Mouse (Mus musculus) liver, embryonic 16.5 days (tissue): ENCODE measurements around the gene Dst. TPM values are rescaled to one million over a fixed set of nuclear protein-coding genes. Genes with fewer than 3 reads are reported as not detected.
A peak's percentile ranks its signal among the peaks of the same experiment; 100 is the strongest.

Experiments
- ATAC-seq: fragments of 200-750 bp; cut with Nextera tagmentation; 2 replicates; pipeline ENCODE4 v1.8.0; 2017; ENCODE audit warnings: low read depth, mild to moderate bottlenecking, moderate number of reproducible peaks, moderate library complexity
- H3K27ac ChIP-seq: fragments of 300-500 bp; sonication (generic); 2 replicates; pipeline ENCODE4 v1.5.1; 2014; ENCODE audit warnings: mild to moderate bottlenecking, low read length
- H3K27me3 ChIP-seq: fragments of 300-500 bp; sonication (generic); 2 replicates; pipeline ENCODE4 v1.6.1; 2014; ENCODE audit warnings: low read depth, low read length, mixed read lengths; ENCODE audit not compliant: control insufficient read depth, insufficient read depth
- H3K36me3 ChIP-seq: fragments of 300-500 bp; sonication (generic); 2 replicates; pipeline ENCODE4 v1.6.1; 2014; ENCODE audit warnings: mild to moderate bottlenecking; ENCODE audit not compliant: control insufficient read depth, insufficient read depth
- H3K4me1 ChIP-seq: fragments of 300-500 bp; sonication (generic); 2 replicates; pipeline ENCODE4 v1.6.1; 2014; ENCODE audit warnings: low read depth, low read length, mixed read lengths; ENCODE audit not compliant: control insufficient read depth
- H3K4me2 ChIP-seq: fragments of 300-500 bp; sonication (generic); 2 replicates; pipeline ENCODE4 v1.6.1; 2014; ENCODE audit warnings: low read depth, low read length, mixed read lengths
- H3K4me3 ChIP-seq: fragments of 300-500 bp; sonication (generic); 2 replicates; pipeline ENCODE4 v1.5.1; 2014; ENCODE audit warnings: low read depth, mild to moderate bottlenecking, low read length
- H3K9ac ChIP-seq: fragments of 300-500 bp; sonication (generic); 2 replicates; pipeline ENCODE4 v1.6.1; 2014; ENCODE audit warnings: low read depth, low read length
- H3K9me3 ChIP-seq: fragments of 300-500 bp; sonication (generic); replicated peaks from 2 replicates; pipeline ENCODE4 v1.6.1; 2016; ENCODE audit warnings: low read length; ENCODE audit not compliant: control insufficient read depth
- WGBS: fragments of 180-500 bp; shearing (Covaris S2); extraction: QIAGEN DNeasy Blood & Tissue Kit; methylation state at CpG from one replicate; pipeline ENCODE4 v1.1.7; 2014; ENCODE audit not compliant: insufficient replicate concordance; 5-methylcytosine and 5-hydroxymethylcytosine counted together
- polyA plus RNA-seq: library from polyadenylated mRNA; unstranded; fragments of >200 nt; fragmentation: Nextera tagmentation; extraction: Ambion mirVana; gene quantifications from 2 replicates; pipeline ENCODE4 v1.2.1, GENCODE M21; 2015

The Dst gene
- polyA plus RNA-seq, 1 experiment from 2014 or later: 8.0 TPM

DNA sequence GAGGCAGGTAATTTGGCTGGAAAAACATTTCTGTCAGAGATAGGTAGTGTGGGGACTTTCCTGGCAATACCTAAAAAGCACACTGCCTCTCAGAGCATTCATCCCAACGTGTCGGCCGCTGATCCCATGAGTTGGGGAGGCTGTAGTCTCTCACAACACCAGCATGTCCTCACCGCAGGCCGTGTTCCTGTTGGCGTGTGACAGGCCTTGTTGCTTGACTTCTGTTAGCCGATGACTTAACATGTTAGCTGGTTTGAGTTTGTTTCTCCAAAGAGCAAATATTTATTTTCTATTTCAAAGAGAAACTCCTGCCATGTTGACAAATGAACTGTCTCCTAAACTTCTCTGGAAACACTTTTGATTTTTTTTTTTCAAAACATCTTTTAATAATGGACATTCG is 344.2 kb downstream of the Dst start:
- H3K4me1 ChIP-seq: no peaks in the 10 kb centered on the region
- no peak for ATAC-seq
- no peak overlapping the region for H3K27ac ChIP-seq
- H3K4me2 ChIP-seq: no peak overlapping the region
- H3K9ac ChIP-seq: no peak overlapping the region
- H3K36me3 ChIP-seq: peaks cover 7% of the 10 kb centered on the region
- no peaks in the 10 kb centered on the region for H3K9me3 ChIP-seq
- H3K4me3 ChIP-seq: no peak overlapping the region
- no peaks in the 10 kb centered on the region for H3K27me3 ChIP-seq
- 76% methylated on average over 8 of the region's 8 CpGs for WGBS

DNA sequence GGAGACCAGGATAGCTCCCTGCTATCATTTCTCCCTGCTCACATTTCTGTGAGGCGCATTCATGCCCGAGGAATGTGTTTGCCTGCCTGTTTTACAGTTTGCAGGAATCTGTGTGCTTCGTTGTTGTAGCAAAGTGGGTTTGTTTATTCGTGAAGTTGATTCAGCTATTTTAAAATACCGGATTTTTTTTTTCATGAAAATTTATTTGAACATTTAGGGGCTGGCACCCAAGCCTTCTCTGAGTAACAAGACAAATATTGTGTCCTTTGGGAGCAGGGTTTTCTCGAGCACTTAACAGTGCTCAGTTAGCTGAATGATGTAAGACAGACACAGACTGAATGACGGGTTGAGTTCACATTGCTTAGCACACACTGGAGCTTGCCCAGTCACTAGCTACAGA is 345.9 kb downstream of the Dst start:
- H3K9ac ChIP-seq: no peak overlapping the region
- no peaks in the 10 kb centered on the region for H3K9me3 ChIP-seq
- H3K4me1 ChIP-seq: no peaks in the 10 kb centered on the region
- WGBS: 70% methylated on average over 7 of the region's 7 CpGs
- H3K4me2 ChIP-seq: no peak overlapping the region
- no peaks in the 10 kb centered on the region for H3K27me3 ChIP-seq
- H3K36me3 ChIP-seq: peaks cover 14% of the 10 kb centered on the region
- no peak for ATAC-seq
- no peak overlapping the region for H3K27ac ChIP-seq
- H3K4me3 ChIP-seq: no peak overlapping the region

DNA sequence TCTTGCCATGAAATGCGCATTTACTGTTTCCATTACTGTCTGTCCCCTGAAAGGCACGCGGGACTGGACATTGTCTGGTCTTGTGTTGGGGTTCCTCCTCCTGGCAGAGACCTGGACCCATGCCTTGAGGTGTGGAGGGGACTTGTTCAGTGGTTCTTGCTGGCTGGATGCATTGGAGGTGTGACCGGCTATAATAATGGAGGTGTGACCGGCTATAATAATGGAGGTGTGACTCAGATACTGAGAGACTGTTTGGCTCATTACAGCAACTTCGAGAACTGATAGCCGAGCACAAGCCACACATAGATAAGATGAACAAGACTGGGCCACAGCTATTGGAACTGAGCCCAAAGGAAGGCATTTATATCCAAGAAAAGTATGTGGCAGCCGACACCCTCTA is 351.9 kb downstream of the Dst start:
- Histone ChIP-seq H3K4me2 (no peak overlapping the region), H3K4me1 (peaks cover 3% of the 10 kb centered on the region), H3K9me3 (no peaks in the 10 kb centered on the region), H3K27me3 (no peaks in the 10 kb centered on the region), H3K36me3 (peaks cover 17% of the 10 kb centered on the region), H3K4me3 (no peak overlapping the region), H3K9ac (no peak overlapping the region), H3K27ac (no peak overlapping the region)
- WGBS: 48% methylated on average over 8 of the region's 8 CpGs
- peak; percentile 59 for ATAC-seq

DNA sequence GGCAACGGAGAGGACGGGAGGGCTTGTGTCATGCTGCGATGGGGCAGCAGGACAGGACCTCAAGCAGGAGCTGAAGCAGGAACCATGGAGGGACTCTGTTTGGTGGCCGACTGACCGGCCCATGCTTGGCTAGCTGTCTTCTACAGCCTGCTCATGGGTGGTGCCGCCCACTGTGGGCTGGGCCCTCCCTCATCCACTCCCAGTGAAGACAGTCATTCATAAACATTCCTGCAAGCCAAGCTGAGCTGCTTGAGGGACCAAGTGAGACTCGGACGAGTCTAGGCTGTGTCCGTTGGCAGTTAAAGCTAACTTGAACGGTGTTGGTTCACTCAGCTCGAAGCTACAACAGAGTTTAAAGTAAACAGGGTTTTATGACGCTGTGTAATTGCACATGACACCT is 353.0 kb downstream of the Dst start:
- Histone ChIP-seq H3K4me2 (no peak overlapping the region), H3K27me3 (no peaks in the 10 kb centered on the region), H3K4me3 (no peak overlapping the region), H3K9me3 (no peaks in the 10 kb centered on the region), H3K9ac (no peak overlapping the region), H3K27ac (no peak overlapping the region), H3K36me3 (peaks cover 17% of the 10 kb centered on the region), H3K4me1 (peaks cover 3% of the 10 kb centered on the region)
- 75% methylated on average over 12 of the region's 12 CpGs for WGBS
- ATAC-seq: no peak; the same call in 1 of the 2 replicates

DNA sequence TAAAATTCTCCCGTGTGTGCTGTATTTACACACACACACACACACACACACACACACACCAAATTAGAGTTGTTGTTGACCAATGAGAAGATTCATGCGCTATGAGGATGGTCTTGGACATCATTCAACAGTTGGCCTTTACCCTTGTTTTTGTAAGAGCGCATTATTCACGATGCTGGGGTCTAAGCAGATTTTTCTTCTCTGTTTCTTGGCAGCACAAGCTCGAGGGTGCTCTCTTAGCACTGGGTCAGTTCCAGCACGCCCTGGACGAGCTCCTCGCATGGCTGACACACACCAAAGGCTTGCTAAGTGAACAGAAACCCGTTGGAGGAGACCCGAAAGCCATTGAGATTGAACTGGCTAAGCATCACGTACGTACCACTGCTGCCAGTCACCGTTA is 360.5 kb downstream of the Dst start:
- Histone ChIP-seq H3K36me3 (peaks cover 3% of the 10 kb centered on the region), H3K9me3 (no peaks in the 10 kb centered on the region), H3K4me1 (no peaks in the 10 kb centered on the region), H3K9ac (no peak overlapping the region), H3K4me2 (no peak overlapping the region), H3K27ac (no peak overlapping the region), H3K4me3 (no peak overlapping the region), H3K27me3 (no peaks in the 10 kb centered on the region)
- ATAC-seq: no peak
- WGBS: 73% methylated on average over 13 of the region's 13 CpGs

DNA sequence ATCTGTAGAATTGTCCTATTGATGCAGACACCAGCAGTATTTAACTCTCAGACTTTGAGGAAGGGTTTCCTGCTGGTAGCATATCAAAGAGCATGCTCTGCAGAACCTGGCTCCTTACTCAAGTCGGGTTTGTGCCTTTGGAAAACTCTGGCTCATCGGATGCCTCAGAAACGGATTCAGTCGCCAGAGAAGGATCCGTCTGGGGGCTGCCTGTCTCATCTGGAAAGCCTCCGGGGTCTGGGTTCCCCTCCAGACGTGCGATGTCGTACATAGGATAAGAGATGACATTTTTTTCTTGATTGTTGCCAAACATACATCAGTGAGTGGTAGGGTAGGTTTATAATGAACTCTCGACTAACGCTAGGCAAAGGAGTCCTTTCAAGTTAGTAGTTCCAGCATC is 361.6 kb downstream of the Dst start:
- ATAC-seq: no peak
- Histone ChIP-seq H3K4me3 (no peak overlapping the region), H3K9ac (no peak overlapping the region), H3K4me2 (no peak overlapping the region), H3K27ac (no peak overlapping the region), H3K36me3 (peaks cover 3% of the 10 kb centered on the region; the same call in 1 of the 2 replicates), H3K4me1 (no peaks in the 10 kb centered on the region), H3K9me3 (no peaks in the 10 kb centered on the region), H3K27me3 (no peaks in the 10 kb centered on the region)
- 68% methylated on average over 11 of the region's 11 CpGs for WGBS

DNA sequence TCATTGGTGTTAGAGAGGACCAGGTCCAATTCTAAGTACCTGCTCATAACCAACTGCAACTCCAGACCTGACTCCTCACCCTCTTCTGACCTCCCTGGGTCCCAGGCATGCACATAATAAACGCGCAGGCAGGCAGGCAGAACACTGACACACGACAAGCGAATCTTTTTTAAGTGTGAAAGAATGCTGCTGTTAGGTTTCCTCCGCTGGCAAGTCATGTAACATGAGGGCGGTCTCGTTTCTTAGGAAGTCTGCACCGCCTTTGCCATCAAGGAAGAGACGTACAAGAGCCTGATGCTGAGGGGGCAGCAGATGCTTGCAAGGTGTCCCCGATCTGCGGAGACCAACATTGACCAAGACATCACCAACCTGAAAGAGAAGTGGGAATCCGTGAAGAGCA is 365.9 kb downstream of the Dst start:
- Histone ChIP-seq H3K36me3 (peaks cover 8% of the 10 kb centered on the region; the same call in 1 of the 2 replicates), H3K27ac (no peak overlapping the region), H3K4me3 (no peak overlapping the region), H3K4me2 (no peak overlapping the region), H3K9me3 (no peaks in the 10 kb centered on the region), H3K27me3 (no peaks in the 10 kb centered on the region), H3K4me1 (no peaks in the 10 kb centered on the region), H3K9ac (no peak overlapping the region)
- ATAC-seq: no peak
- WGBS: 87% methylated on average over 12 of the region's 12 CpGs

DNA sequence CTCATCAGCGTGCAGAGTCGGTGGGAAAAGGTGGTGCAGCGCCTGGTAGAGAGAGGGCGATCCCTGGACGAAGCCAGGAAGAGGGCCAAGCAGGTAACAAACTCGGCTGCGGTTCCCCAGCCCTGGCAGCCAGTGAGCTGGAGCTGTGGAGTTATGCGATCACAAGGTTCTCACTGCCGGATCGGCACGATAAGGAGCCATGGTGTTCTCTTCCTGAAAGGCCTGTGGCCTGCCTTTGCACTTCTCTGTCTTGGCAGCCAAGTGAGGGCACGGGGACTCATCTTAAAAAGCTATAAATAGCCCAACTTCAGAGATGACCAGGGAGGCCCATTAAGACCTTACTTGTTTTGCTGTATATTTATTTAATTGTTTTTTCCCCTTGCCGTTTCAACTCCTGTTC is 367.8 kb downstream of the Dst start:
- H3K36me3 ChIP-seq: peaks cover 8% of the 10 kb centered on the region; the same call in 1 of the 2 replicates
- ATAC-seq: no peak
- H3K27ac ChIP-seq: no peak overlapping the region
- H3K9ac ChIP-seq: no peak overlapping the region
- no peak overlapping the region for H3K4me2 ChIP-seq
- H3K27me3 ChIP-seq: no peaks in the 10 kb centered on the region
- H3K4me3 ChIP-seq: no peak overlapping the region
- H3K4me1 ChIP-seq: no peaks in the 10 kb centered on the region
- H3K9me3 ChIP-seq: no peaks in the 10 kb centered on the region
- WGBS: 80% methylated on average over 13 of the region's 13 CpGs

DNA sequence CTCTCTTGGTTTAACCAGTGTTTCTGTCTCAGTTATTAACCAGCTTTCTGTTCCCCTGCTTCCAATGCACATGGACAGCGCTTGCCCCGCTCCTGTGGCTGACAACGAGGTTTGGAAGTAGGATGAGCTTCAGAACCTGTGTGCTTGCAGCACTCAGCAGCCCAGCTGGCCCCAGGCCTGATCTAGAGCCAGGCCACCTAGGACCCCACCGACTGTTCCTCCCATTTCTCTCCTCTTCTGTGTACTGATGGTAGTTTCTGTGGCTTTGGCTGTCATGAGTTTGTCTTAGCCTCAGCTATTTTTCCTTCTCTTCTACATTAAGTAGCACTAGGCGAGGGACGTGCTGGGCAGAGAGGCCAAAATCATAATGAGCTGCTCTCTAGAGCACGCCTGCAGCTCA is 368.7 kb downstream of the Dst start:
- Histone ChIP-seq H3K9me3 (no peaks in the 10 kb centered on the region), H3K4me1 (no peaks in the 10 kb centered on the region), H3K4me2 (no peak overlapping the region), H3K9ac (no peak overlapping the region), H3K27ac (no peak overlapping the region), H3K27me3 (no peaks in the 10 kb centered on the region), H3K36me3 (peaks cover 7% of the 10 kb centered on the region; the same call in 1 of the 2 replicates), H3K4me3 (no peak overlapping the region)
- ATAC-seq: no peak
- WGBS: 81% methylated on average over 7 of the region's 7 CpGs
